8 mouse cellular contexts compared by ENCODE assay signal in the genomic region with DNA sequence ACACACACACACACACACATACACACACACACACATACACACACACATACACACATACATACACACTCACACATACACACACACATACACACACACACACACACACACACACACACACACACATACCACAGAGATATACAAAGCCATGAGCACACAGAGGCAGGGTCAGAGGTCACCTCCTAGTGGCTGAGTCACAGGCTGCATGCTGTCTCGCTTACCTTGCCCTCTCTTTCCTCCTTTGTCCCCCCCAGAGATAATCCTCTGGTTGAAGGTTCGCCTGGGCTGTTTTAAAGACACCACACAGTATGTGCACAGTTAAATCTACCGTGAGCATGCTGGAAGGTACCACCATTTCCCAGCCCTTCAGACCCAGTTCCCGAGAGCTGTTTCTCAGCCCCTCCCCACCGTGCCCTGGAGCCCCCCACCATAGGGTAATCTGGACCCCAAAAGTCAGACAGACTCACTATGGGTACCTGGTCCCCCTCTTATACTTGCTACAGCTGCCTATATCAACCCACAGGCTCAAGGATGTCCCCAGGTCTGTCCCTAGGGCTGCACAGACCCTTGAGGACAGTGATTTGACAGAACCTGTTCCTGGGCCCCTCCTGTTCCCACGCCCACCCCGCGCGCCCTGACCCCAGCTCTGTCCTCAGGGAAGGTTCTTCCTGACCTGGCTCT. TPM values are rescaled to one million over a fixed set of nuclear protein-coding genes. Genes with fewer than 3 reads are reported as not detected.
DNase-seq lines count a peak whose midpoint lies in the region; ATAC-seq and TF ChIP-seq lines count a peak whose summit lies in the region.

No protein-coding gene starts in this region.

- H3K27me3 ChIP-seq in hindbrain, embryonic 12.5 days = no peaks in the 10 kb centered on the region
- H3K27me3 ChIP-seq in midbrain, embryonic 11.5 days (ENCODE audit: control insufficient read depth, insufficient read depth, low read length) = no peaks in the 10 kb centered on the region

- intact Hi-C loops in gastrocnemius, adult 2 months (cut with DNase I) = loop anchor here (5.0 kb wide), 1 partner anchor 297 kb away; a partner anchor contains a TSS

- TF ChIP-seq CTCF in gastrocnemius, adult 2 months (IDR thresholded peaks at IDR 0.05) = no peak
- peak; percentile 32; the same call in 1 of the 2 replicates for TF ChIP-seq CTCF in bone marrow, adult 2 months (IDR thresholded peaks at IDR 0.05; ENCODE audit: control insufficient read depth, insufficient read depth, low read length)

- peaks cover 8% of the 10 kb centered on the region for H3K4me1 ChIP-seq in bone marrow, adult 2 months (ENCODE audit: control insufficient read depth, insufficient read depth, low read length)
- peaks cover 9% of the 10 kb centered on the region; the same call in 1 of the 2 replicates for H3K4me1 ChIP-seq in hindbrain, embryonic 12.5 days
- peaks cover 9% of the 10 kb centered on the region for H3K4me1 ChIP-seq in midbrain, embryonic 11.5 days (ENCODE audit: control insufficient read depth, insufficient read depth, low read length)

- no peak overlapping the region for H3K4me2 ChIP-seq in hindbrain, embryonic 12.5 days (replicated peaks)
- H3K4me2 ChIP-seq in midbrain, embryonic 11.5 days = no peak overlapping the region

- no peaks in the 10 kb centered on the region for H3K36me3 ChIP-seq in hindbrain, embryonic 12.5 days
- no peaks in the 10 kb centered on the region for H3K36me3 ChIP-seq in midbrain, embryonic 11.5 days (ENCODE audit: control insufficient read depth, insufficient read depth, low read length)

- peak overlapping the region; percentile 48 for H3K27ac ChIP-seq in gastrocnemius, adult 2 months
- H3K27ac ChIP-seq in bone marrow, adult 2 months (ENCODE audit: control insufficient read depth, insufficient read depth, low read depth, low read length, poor library complexity) = no peak overlapping the region
- peak overlapping the region; percentile 35; the same call in 1 of the 2 replicates for H3K27ac ChIP-seq in hindbrain, embryonic 12.5 days
- peak overlapping the region; percentile 10; the same call in 1 of the 2 replicates for H3K27ac ChIP-seq in midbrain, embryonic 11.5 days (ENCODE audit: low read depth, low read length)

- H3K9me3 ChIP-seq in hindbrain, embryonic 12.5 days (replicated peaks) = no peaks in the 10 kb centered on the region
- H3K9me3 ChIP-seq in midbrain, embryonic 11.5 days (ENCODE audit: control insufficient read depth, low read length) = no peaks in the 10 kb centered on the region

- ATAC-seq in hindbrain, embryonic 12.5 days (ENCODE audit: low FRiP score) = peak; percentile 77
- peak; percentile 64 for ATAC-seq in midbrain, embryonic 11.5 days (ENCODE audit: low FRiP score)

- no peak overlapping the region; the same call in 1 of the 2 replicates for H3K9ac ChIP-seq in hindbrain, embryonic 12.5 days
- peak overlapping the region; percentile 31; the same call in 1 of the 2 replicates for H3K9ac ChIP-seq in midbrain, embryonic 11.5 days (ENCODE audit: low read length)

- DNase-seq in gastrocnemius, adult 2 months = no peak
- DNase-seq in gastrocnemius, adult 8-10 months (ENCODE audit: low spot score in 2 of 2) = no peak
- DNase-seq in midbrain, embryonic 11.5 days (ENCODE audit: low spot score, missing footprints) = peak; percentile 77
- DNase-seq in cerebellum, adult 11-12 months = no peak
- no peak for DNase-seq in urinary bladder, postnatal 14 days (ENCODE audit: low spot score)
- DNase-seq in spleen, postnatal 14 days (ENCODE audit: low spot score in 2 of 2) = no peak

- H3K4me3 ChIP-seq in gastrocnemius, adult 2 months = no peak overlapping the region
- no peak overlapping the region for H3K4me3 ChIP-seq in bone marrow, adult 2 months (replicated peaks; ENCODE audit: control insufficient read depth, low read depth, low read length)
- no peak overlapping the region for H3K4me3 ChIP-seq in hindbrain, embryonic 12.5 days
- H3K4me3 ChIP-seq in midbrain, embryonic 11.5 days (ENCODE audit: low read depth, low read length) = no peak overlapping the region

- TF ChIP-seq POLR2A in bone marrow, adult 2 months (IDR thresholded peaks at IDR 0.05; ENCODE audit: borderline replicate concordance, control insufficient read depth, low read depth, low read length) = no peak

- WGBS in bone marrow, adult 2 months = 83% methylated on average over 9 of the region's 9 CpGs
- 57% methylated on average over 9 of the region's 9 CpGs for WGBS in hindbrain, embryonic 12.5 days
- 50% methylated on average over 9 of the region's 9 CpGs for WGBS in midbrain, embryonic 11.5 days

RNA-seq across cellular contexts. Expression of a gene that starts 55.8 kb away (rescaled TPM):
- 10 to 100 TPM; 10.2 to 11.9 TPM for total RNA-seq in gastrocnemius, adult 2 months (2021)
- 10 to 100 TPM; 11.8 to 13.8 (median 13.1) TPM for total RNA-seq in gastrocnemius, adult 8-10 months (2022)
- polyA plus RNA-seq in bone marrow, adult 2 months (2011; ENCODE audit: insufficient read depth, insufficient read length, low replicate concordance, missing spikeins) = 3.1 and 5.5 TPM in 2 replicates
- polyA plus RNA-seq in hindbrain, embryonic 12.5 days (2016; fragmentation: Nextera tagmentation; extraction: Ambion mirVana) = 15.4 and 16.2 TPM in 2 replicates
- polyA plus RNA-seq in midbrain, embryonic 11.5 days (2014; fragmentation: Nextera tagmentation; extraction: Ambion mirVana) = 15.7 and 17.4 TPM in 2 replicates

RNA-seq across cellular contexts. Expression of a gene that starts 56.1 kb away (rescaled TPM):
- total RNA-seq in gastrocnemius, adult 2 months (2021) = 10 to 100 TPM; 52.0 to 60.6 TPM
- total RNA-seq in gastrocnemius, adult 8-10 months (2022) = 10 to 100 TPM; 57.8 to 66.5 (median 58.9) TPM
- polyA plus RNA-seq in bone marrow, adult 2 months (2011; ENCODE audit: insufficient read depth, insufficient read length, low replicate concordance, missing spikeins) = 185 and 274 TPM in 2 replicates
- 93.0 and 97.0 TPM in 2 replicates for polyA plus RNA-seq in hindbrain, embryonic 12.5 days (2016; fragmentation: Nextera tagmentation; extraction: Ambion mirVana)
- 105 and 111 TPM in 2 replicates for polyA plus RNA-seq in midbrain, embryonic 11.5 days (2014; fragmentation: Nextera tagmentation; extraction: Ambion mirVana)
